Mouse (Mus musculus) C2C12 (cell line): ENCODE results near the gene Gps1. TPM values are rescaled to one million over a fixed set of nuclear protein-coding genes. Genes with fewer than 3 reads are reported as not detected.

ENCODE experiments used
- H3K27me3 ChIP-seq: one replicate; pipeline ENCODE4 v1.6.1; 2011; ENCODE audit not compliant: control insufficient read depth, insufficient read depth, insufficient read length
- H3K36me3 ChIP-seq: one replicate; pipeline ENCODE4 v1.6.1; 2011; ENCODE audit not compliant: control insufficient read depth, insufficient read depth
- H3K4me3 ChIP-seq: one replicate; pipeline ENCODE4 v1.5.1; 2011; ENCODE audit warnings: mild to moderate bottlenecking, control low read depth; ENCODE audit not compliant: poor library complexity, insufficient read depth, severe bottlenecking
- H3K79me2 ChIP-seq: one replicate; pipeline ENCODE4 v1.6.1; 2011; ENCODE audit not compliant: control insufficient read depth, insufficient read depth
- H3K79me3 ChIP-seq: one replicate; pipeline ENCODE4 v1.6.1; 2011; ENCODE audit warnings: low read depth, control low read depth
- H3ac ChIP-seq: one replicate; pipeline ENCODE3; 2011; ENCODE audit warnings: low read depth; ENCODE audit not compliant: control insufficient read depth, insufficient read length
- CEBPB ChIP-seq: IDR thresholded peaks from one replicate; pipeline ENCODE4 v1.6.1; 2011; ENCODE audit warnings: low read depth, mild to moderate bottlenecking, control low read depth, moderate library complexity
- CTCF ChIP-seq: IDR thresholded peaks from one replicate; pipeline ENCODE4 v1.5.1; 2011; ENCODE audit not compliant: control insufficient read depth, insufficient read depth, insufficient read length
- FOSL1 ChIP-seq: IDR thresholded peaks from one replicate; pipeline ENCODE4 v1.8.0; 2011; ENCODE audit warnings: mild to moderate bottlenecking, low read length; ENCODE audit not compliant: poor library complexity, insufficient read depth, severe bottlenecking
- MAX ChIP-seq: IDR thresholded peaks from one replicate; pipeline ENCODE4 v1.6.1; 2011; ENCODE audit warnings: mild to moderate bottlenecking, control low read depth
- MYOD1 ChIP-seq: IDR thresholded peaks from one replicate; pipeline ENCODE4 v1.6.1; 2011; ENCODE audit warnings: low read depth; ENCODE audit not compliant: control insufficient read depth, insufficient read length
- MYOG ChIP-seq: IDR thresholded peaks from one replicate; pipeline ENCODE4 v1.6.1; 2011; ENCODE audit not compliant: control insufficient read depth, insufficient read length; ENCODE audit errors: extremely low read depth
- USF1 ChIP-seq: IDR thresholded peaks from one replicate; pipeline ENCODE4 v1.6.1; 2011; ENCODE audit warnings: low read depth, mild to moderate bottlenecking, control low read depth, moderate library complexity
- polyA plus RNA-seq: library from polyadenylated mRNA; unstranded; fragments of >200 nt; fragmentation: generic; extraction: Trizol; gene quantifications from one replicate; pipeline ENCODE4 v1.2.1, GENCODE M21; 2012; ENCODE audit warnings: missing spikeins

Gene Gps1
- polyA plus RNA-seq, 1 experiment = 187 TPM

DNA sequence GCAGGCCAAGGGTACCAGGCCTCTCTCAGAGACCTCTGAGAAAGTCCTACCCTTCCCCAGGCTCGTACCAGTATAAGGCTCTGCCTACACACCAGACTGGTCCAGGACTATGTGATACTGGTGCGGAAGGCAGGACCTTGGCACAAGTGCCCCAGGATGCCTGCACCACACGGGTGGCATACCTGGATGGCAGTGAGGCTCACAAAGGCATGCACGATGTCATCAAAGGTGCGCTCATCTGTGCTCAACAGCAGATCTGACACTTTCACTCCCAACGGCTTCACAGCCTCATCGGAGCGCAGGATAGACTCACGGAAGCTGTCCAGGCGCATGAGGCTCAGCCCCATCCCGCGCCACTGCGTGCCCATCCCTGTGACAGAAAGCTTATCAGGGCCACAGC is 34.2 kb downstream of the Gps1 start:
- Histone ChIP-seq H3K4me3 (no peak overlapping the region), H3K36me3 (peaks cover 97% of the 10 kb centered on the region), H3K27me3 (no peaks in the 10 kb centered on the region), H3ac (no peak overlapping the region), H3K79me3 (peaks cover 46% of the 10 kb centered on the region), H3K79me2 (peaks cover 63% of the 10 kb centered on the region)
- TF ChIP-seq USF1 = no peak
- no peak for TF ChIP-seq MYOG
- no peak for TF ChIP-seq FOSL1
- no peak for TF ChIP-seq CTCF
- TF ChIP-seq CEBPB = no peak

DNA sequence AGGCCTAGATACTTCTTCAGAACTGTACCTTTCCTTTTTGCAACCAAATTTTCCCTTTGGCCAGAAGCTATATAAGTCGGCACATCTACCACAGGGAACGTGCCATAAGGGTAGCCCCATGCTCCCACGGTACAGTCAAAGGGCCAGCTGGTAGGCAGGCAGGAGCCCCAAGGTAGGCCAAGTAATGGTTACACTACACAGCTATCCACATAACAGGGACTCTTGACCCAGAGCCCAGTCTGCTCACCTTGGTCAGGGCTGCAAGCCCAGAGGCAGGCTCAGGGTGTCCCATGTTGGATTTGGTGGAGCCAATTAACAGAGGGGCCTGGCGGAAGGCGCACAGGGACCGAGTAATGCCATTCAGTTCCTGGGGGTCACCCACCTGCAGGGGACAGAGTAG is 35.5 kb downstream of the Gps1 start:
- Histone ChIP-seq H3K79me3 (peaks cover 48% of the 10 kb centered on the region), H3K36me3 (peaks cover 84% of the 10 kb centered on the region), H3K27me3 (no peaks in the 10 kb centered on the region), H3K79me2 (peaks cover 69% of the 10 kb centered on the region), H3K4me3 (no peak overlapping the region), H3ac (no peak overlapping the region)
- TF ChIP-seq MYOG (no peak), MYOD1 (no peak), CTCF (no peak), MAX (no peak), FOSL1 (no peak), CEBPB (no peak)

DNA sequence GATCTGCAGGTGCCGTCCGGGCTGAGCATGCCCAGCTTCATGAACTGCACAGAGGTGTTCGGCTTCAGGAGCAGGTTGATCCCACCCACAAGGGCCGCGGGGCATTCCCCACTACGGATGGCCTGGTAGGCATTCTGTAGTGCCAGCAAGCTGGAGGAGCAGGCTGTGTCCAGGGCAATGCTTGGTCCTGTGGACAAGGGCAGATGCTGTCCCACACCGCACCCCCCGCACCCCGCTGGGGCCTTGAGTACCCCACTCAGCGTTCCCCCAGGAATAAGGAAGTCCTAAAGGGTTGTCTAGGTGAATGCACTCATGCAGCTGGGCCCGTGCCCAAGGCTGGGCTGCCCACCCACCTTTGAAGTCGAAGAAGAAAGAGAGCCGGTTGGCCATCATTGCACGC is 36.5 kb downstream of the Gps1 start:
- Histone ChIP-seq H3K79me3 (peaks cover 48% of the 10 kb centered on the region), H3K36me3 (peaks cover 74% of the 10 kb centered on the region), H3K27me3 (no peaks in the 10 kb centered on the region), H3K79me2 (peaks cover 61% of the 10 kb centered on the region), H3ac (no peak overlapping the region), H3K4me3 (no peak overlapping the region)
- TF ChIP-seq CEBPB (no peak), USF1 (no peak), MAX (no peak), MYOD1 (no peak), MYOG (no peak), CTCF (no peak), FOSL1 (no peak)

DNA sequence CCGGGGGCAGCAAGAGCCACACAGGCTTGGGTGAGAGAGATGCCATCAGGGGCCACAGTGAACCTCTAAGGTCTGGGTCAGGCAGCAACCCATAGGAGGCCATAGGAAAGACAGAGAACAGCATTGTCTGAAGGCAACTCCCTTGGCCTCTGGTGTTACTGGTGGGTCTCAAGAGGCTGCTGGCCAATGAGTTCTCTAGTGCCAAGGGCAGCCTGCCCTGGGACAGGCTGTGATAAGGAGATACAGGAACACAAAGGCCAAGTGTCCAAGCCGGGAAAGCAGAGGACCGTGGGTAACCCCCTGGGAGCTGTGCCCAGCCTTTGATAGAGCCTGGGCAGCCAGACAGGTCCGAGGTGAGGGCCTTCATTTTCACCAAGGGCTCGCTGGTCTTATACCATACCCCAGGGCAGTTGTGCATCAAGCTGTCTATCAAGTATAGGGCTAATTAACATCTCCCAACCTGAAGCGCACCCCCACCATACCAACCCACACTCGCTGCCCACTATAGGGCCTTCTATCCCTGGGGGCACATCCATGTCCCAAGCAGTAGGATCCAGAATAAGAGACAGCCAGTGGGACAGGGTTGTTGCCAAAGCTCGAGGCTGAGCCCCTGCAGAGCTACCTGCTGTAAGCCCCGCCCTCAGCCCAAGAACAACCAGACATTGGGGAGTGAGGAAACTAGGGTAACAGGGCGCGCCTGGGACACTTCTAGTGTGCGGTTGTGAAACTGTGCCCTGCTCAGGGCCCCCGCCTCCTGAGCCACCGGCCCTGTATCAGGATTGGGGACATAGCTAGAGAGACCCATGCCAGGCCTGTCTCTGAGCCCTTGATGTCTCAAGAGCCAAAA is 37.2 kb downstream of the Gps1 start:
- Histone ChIP-seq H3K36me3 (peaks cover 67% of the 10 kb centered on the region), H3K79me3 (peaks cover 48% of the 10 kb centered on the region), H3K79me2 (peaks cover 60% of the 10 kb centered on the region), H3K27me3 (no peaks in the 10 kb centered on the region), H3K4me3 (no peak overlapping the region), H3ac (no peak overlapping the region)
- TF ChIP-seq MYOD1 (no peak), MAX (no peak), FOSL1 (no peak), CTCF (no peak), USF1 (no peak), MYOG (no peak), CEBPB (no peak)

DNA sequence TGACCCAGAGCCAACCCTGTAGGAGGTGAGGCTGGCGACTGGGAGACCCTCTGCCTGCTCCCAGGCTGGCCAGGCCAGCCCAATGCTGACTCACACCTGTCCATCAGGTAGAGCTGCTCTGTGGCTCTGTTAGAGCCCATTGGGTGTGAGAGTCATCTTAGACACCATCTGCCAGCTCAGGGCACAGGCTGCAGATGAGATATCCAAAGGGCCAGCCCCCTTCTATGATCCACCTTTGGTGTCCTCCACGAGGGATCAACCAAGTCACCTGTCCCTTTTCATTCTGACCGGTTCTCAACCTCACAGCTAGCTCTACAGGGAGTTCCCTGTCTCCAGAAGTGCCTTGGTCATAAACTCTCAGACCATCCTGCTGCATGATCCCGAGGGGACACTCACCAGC is 38.2 kb downstream of the Gps1 start:
- H3K36me3 ChIP-seq = peaks cover 57% of the 10 kb centered on the region
- H3K79me3 ChIP-seq = peaks cover 47% of the 10 kb centered on the region
- peak overlapping the region; percentile 96 for H3K4me3 ChIP-seq
- no peak for TF ChIP-seq CEBPB
- TF ChIP-seq FOSL1 = no peak
- TF ChIP-seq MYOG = no peak
- no peak for TF ChIP-seq MYOD1
- no peak for TF ChIP-seq CTCF
- no peak for TF ChIP-seq MAX
- no peak for TF ChIP-seq USF1
- no peaks in the 10 kb centered on the region for H3K27me3 ChIP-seq
- peak overlapping the region; percentile 90 for H3ac ChIP-seq
- H3K79me2 ChIP-seq = peaks cover 60% of the 10 kb centered on the region
